Mouse (Mus musculus) retina, postnatal 7 days (tissue): Measurements from ENCODE around the gene Bora.

ENCODE experiments used
- DNase-seq: peaks from one replicate; pipeline ENCODE4 v3.0.0-alpha.2; 2012; ENCODE audit warnings: low read depth, low spot score

The Bora gene

DNA sequence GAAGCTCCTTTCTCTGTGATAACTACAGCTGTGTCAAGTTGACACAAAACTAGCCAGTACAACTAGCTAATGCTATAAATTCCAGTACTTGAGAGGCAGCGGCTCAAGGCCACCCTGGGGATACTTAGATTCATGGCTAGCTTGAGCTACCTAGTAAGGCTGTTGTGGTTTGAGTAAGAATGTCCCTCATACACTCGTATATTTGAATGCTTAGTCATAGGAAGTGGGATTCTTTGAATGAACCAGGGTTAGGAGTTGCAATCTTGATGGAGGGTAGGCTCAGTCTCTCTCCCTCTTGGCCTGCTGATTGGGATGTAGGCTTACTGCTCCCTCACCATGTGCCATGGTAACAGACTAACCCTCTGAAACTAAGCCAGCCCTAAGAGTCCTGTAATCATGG is 17.1 kb downstream of the Bora start:
- DNase-seq = no peak

DNA sequence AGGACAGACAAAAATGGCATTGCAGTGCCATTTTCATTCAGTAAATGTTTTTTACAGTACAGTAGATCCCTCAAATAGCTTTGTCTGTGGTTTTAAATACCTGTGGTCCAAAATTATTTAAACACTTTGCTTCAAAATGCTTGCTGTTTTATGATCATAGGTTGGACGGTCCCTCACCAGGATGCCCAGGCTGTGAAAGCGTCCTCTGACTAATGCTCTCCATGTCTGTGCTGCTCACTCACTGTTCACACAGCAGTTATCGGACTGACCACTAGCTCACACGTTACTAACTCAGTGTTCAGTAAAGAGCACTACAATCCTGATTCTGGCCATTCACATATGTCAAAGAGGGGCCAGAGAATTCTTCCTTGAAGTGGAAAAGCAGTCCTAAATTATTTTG is 25.1 kb downstream of the Bora start:
- DNase-seq = no peak

DNA sequence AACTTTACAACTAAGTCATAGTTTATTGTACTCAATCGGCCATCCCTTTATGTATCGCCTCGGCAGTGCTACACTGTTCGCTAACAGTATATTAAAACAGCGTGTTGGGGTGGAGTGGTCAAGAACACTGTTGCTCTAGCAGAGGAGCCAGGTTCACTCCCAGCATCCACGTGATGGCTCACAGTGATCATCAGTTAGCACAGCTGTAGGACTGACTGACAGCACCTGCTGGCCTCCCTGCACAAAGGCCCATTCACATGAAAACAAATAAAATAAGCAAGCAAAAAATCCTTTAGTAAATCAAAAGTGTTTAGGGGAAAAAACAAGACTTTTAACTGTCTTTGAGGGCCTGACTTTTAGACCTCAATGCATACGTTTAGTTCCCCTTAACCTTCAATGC is 42.9 kb downstream of the Bora start:
- DNase-seq = no peak

DNA sequence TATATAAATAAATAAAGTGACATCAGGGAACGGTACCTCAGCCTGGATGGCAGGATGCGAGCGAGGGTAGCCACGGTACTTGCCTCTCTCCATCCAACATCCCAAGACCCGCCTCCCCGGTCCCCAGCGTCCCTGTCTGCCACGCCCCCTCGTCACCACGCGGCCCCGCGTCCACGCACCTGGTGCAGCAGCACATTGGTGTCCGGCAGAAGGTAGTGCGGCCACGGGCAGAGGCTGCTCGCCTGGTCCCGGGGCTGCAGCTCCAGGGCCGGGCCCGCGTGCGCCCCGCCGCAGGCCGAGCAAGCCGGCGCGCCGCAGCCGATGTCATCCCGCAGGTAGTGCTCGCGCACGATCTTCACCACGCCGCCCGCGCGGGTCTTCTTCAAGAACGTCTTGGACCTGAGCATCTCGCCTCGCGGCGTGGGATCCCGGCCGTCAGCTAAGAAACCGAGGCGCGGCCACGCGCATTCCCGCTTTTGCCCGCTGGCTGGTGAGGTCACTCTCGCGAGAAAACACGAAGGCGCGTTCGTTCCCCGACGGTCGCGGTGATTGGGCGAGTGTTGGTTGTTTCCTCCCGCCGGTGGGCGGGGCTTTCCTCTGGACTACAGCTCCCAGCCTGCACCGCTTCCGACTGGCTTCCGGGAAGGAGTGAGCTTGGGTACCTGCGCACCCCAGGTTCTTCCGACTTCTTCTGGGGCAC is 53.4 kb downstream of the Bora start, which contains the start of the genes Pibf1 and Dis3:
Pibf1 (plus strand) TSS at position 158 of the 700 bp plus-strand sequence.
Dis3 (minus strand) TSS at position 504 of the 700 bp plus-strand sequence.
- peak; percentile 97 for DNase-seq

DNA sequence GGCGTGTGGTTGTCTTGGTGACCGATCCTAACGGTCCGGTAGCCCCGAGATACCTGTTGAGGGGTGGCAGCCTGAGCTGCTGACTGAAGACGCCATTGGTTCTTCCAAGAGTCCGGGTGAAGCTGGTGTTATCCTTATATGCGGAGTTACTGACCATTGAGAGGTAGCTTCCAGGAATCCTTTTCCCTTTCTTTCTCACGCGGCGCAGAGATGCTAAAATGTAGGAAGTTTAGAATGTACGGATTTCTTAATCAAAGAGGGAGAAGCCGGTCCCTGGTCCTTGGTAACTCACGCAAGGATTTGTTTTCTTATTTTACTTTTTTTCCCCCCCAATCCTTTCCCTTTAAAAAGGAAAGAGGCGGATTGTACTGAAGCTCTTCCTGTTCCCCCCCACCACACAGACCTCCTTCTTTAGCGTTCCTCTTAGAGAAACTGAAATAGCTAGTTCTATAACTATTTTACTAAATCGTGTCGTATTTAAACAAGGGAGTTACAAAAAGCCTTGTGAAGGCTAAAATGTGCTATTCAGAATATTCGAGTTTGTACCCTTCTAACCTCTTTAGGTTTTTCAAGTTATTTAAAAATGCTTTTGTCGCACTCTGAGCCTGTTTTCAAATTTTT is 54.1 kb downstream of the Bora start:
- DNase-seq = no peak

DNA sequence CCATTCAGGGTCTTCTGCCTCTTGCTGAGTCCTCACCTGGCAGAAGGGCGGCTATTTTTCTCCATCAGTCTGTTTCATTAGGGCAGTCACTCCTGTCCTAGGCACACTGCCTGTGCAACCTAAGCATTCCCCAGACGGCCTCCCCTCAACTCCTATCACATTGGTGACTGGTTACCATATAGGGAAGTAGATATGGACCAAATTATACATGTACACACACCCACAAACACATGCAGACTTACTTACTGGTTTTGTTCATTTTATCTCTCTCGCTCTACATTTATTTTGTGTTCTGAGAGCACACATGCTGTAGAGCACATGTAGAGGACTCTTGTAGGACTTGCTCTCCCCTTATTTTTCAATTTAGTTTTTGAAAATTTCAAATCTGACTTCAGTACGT is 57.0 kb downstream of the Bora start:
- no peak for DNase-seq

DNA sequence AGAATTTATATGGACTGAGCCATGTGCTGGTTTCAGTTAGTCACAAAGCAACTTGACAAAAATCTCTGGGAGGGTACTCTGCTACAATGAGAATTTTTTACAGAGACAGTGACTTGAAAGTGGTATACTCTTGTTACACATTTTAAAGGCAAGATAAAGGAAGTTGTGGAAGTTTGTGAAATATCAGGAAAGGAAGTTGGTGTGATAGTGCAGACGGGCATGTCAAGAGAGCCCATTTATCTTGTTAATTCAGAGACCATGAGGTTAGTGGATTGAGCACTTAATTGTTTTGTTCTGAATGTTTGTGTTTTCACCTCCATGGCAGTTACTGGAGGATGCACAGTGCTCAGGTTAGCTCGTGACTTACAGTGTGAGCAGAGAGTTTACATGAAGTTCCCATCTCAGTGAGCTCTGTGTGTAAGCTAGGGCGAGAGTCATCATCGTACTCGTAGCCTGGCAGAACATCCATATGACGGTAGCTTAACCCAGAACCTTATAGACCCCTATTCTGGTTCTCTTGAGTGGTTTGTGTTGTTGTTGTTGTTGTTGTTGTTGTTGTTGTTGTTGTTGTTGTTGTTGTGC is 58.6 kb downstream of the Bora start:
- no peak for DNase-seq

DNA sequence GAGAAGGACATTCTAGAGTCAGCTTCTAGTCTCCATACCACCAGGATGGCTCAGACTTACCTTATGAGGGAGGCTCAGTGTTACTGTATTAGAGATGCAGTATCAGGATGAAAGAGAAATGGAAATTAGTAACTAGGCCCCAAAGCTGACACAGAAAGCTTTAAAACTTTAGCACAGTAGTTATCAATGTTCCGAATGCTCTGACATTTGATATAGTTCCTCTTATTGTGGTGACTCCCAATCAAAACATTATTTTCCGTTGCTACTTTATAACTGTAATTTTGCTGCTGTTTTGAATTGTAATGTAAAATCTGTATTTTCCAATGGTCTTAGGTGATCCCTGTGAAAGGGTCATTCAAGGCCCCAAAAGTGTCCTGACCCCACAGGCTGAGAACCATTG is 60.6 kb downstream of the Bora start:
- DNase-seq = no peak

DNA sequence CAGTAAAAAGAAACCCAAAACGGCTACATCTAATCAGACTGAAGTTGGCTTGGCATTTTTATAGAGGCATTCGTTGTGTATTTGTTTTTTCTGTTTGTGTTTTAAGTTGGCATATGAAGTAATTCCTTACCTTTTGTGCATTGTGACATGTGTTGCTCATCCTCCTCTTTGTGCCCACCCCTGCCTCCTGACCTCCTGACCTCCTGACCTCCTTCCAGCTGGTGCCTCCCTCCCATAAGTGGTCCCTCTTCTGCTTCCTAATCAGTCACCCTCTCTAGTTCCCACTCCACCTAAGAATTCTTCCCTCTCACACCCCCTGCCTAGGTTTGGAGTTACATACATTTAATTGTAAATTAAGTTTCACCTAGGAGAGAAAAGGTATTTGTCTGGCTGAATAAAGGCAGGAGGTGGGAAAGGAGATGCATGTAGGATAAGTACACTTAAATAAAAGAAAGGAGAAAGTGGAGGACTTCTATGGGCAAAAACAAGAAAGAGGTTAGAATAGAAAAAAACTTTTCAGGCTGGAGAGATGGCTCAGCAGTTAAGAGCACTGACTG is 61.7 kb downstream of the Bora start:
- DNase-seq = no peak

DNA sequence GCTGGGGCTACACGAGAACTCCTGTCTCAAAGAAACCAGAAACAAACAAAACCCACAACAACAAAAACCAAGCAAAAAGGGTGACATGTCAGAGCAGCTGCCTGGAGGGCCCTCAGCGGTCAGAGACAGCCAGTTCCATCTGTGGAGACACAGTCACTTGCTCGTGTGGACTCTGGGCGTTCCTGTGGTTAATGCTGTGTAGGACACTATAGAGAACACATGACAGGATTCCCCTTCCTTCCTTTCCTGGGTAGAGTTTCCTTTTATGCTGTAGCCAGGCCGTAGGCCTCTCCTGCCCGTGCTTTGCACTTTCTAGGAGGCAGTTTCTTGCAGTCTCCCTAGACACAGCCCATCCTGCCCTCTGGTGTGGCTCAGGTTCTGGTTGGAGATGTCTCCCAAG is 62.7 kb downstream of the Bora start:
- DNase-seq = no peak

DNA sequence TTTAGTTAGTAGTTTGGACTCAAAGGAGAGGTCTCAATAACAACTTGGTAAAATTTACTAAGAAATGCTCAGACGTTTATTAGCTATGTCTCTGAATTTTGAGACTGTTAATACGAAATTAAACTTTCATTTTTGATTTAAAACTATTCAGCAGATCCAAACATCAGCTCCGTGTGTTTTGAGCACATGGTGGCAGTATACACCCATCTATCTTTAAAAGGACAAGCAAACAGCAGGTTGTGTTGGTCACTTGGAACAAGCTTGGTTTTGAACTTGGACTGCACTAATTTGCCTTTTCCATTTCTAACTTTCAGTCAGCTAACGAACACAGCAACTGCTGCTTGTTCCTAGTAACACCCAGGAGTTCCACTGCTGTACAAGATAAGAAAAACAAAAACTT is 71.6 kb downstream of the Bora start:
- DNase-seq = no peak

DNA sequence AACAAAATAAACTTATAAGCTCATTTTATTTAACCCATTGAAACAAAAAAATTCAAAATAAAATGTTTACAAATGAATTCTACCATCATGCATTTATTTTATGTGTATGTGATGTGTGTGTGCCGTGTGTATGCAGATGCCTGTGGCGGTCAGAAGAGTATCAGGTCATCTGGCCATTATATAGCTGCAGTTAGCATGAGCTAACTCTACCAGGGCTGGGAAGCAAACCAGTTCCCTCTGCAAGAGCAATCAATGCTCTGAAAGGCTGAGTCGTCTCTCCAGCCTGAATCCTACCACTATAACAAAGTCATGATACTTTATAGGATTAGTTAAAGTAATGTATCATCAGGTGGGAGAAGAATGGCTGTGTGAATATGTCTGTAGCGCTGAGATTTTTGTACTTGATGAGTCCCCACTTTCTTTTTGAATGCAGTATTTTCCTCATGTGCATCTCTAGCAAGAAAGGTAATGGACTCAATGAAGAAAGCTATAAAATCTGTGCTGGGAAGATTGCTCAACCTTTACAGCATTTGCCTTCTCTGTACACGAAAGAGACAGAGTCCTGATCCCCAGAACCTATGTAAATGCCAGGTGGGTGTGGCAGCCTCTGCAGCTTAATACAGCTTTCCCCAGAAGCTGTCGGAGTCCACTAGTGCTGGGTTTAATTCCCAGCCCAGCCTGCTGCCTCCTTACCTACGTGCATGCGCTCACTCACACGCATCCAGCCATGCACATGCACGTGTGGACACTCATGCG is 75.7 kb downstream of the Bora start:
- no peak for DNase-seq

DNA sequence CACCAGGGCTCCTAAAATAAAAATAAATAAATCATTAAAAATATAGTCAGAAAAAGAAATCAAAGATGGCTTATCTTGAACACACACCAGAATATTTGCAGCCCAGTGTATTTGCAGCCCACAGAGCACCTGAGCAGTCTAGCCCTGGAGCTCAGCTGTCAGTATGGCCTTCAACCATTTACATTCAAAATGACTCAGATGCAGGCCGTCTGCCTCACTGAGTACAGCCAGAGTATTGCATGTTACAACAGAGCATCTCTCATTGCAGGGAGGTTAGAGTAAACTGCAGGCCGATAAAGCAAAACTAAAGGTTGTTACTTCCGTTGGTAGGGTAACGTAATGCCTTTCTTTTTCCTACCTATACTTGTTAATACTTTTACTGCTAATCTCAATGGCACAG is 78.1 kb downstream of the Bora start:
- no peak for DNase-seq
